Mouse (Mus musculus) inflammation-experienced regulatory T-cells, adult 6 months (primary cell): ENCODE results near the gene Akt2. TPM values are rescaled to one million over a fixed set of nuclear protein-coding genes. Genes with fewer than 3 reads are reported as not detected.

Experiments
- ATAC-seq: one replicate; pipeline ENCODE4 v1.8.0; 2017
- polyA plus RNA-seq, 3 experiments: library from polyadenylated mRNA; unstranded; fragments of 100-300 nt; shearing (Covaris generic); gene quantifications; one replicate each; pipeline ENCODE4 v1.2.1; 2017

Akt2 gene
- polyA plus RNA-seq: 10 to 100 TPM; 41.6 to 51.3 (median 43.1) TPM

DNA sequence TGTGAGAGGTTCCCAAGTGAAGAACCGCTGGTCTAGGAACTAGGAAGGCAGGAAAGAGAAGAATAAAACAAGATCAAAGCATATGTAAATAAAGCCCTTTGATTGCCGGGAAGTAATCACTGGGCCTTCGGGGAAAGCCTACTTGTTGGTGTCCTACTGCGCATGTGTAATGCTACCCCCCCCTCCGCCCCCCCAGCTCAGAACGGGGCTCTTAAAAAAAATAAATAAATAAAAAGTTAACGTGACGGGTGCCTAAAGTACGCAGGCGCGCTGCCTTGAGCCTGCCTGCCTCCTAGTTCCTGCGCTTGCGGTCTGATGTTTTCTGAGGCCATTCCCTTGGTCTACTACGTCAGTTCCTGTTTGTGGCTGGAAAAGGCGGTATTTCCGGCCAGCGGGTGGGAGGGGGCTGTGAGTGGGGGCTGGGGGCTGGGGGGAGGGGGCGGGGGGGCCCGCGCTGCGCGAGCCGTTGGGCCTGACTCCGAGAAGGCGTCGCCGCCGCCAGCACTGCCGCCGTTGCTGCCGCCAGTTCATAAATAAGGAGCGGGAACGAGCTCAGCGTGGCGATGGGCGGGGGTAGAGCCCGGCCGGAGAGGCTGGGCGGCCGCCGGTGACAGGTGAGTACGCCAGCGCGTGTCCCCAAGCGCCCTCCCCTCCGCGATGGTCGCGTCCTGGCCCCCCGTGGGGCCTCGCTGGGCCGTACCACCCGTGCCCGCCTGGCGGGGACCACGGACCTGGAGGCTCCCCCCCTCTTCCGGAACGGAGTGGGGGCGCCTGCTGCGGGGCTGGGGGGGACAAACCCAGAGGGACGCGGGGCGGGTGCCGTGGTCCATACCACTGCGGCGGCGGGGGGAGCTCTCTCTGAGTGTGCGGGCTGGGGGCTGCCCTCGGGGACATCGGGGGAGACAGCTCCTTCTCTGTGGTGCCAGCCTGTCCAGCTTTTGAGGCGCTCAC lies at the start of gene Akt2:
Gene Akt2 (plus strand): TSS at position 287 of the 951 bp plus-strand sequence.
- ATAC-seq: peak; percentile 83

GRCm38 (mm10) chr7:27541922-27542321 lies 49.4 kb upstream of the Akt2 start:
- ATAC-seq: no peak

- ATAC-seq: peak; percentile 43
Observed at GRCm38 (mm10) chr7:27542392-27543033, 48.8 kb upstream of the Akt2 start.

DNA sequence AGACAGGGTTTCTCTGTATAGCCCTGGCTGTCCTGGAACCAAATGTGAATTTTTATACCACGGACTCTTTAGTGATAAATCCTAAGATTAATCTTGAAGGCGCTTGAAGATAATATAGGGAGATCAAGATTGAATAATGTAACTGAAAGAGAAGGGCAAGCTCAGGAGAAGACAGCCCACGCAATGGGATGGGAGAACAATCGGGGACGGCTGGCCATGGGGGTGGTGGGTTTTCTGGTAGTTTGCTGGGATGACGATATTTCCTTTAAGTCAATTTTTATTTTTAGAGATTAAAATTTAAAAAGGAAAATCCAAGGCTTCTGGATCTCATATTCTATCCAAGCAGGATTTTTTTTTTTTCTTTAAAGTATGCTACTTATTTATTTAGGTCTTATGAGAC lies 48.3 kb upstream of the Akt2 start:
- no peak for ATAC-seq

GRCm38 (mm10) chr7:27543851-27544250 lies 47.5 kb upstream of the Akt2 start:
- no peak for ATAC-seq

DNA sequence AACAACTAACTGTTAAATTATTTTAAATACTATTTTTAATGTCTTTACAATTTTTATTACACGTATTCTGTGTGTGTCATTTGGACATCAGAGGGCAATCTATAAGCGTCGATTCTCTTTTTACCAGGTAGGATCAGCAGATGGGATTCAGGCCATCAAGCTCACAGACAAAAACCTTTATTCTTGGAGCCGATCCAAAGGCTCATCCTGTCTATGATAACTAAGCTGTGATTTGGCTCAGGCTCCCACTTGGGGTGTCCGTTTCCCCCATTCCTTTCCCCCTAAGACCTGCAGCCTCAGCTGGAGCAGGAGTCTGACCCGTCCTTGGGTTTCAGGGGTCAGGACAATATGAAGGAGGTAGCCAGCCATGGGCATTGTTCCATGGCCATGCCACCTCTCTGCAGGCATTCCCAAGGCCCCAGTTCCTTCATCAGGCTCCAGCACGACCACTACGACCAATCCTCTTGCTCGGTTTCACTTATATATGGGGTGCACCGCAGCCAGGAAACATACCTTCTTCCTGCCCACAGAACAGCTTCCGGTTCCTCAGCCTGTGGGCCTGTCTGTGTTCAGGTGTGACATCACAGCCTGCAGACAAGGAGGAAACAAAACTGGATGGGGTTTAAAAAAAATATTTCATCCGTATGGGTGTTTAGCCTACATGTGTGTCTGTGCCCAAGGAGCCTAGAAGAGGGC lies 46.5 kb upstream of the Akt2 start:
- peak; percentile 82 for ATAC-seq

- no peak for ATAC-seq
Observed at GRCm38 (mm10) chr7:27549597-27549996, 41.8 kb upstream of the Akt2 start.

- no peak for ATAC-seq
Observed at GRCm38 (mm10) chr7:27552070-27552469, 39.3 kb upstream of the Akt2 start.

DNA sequence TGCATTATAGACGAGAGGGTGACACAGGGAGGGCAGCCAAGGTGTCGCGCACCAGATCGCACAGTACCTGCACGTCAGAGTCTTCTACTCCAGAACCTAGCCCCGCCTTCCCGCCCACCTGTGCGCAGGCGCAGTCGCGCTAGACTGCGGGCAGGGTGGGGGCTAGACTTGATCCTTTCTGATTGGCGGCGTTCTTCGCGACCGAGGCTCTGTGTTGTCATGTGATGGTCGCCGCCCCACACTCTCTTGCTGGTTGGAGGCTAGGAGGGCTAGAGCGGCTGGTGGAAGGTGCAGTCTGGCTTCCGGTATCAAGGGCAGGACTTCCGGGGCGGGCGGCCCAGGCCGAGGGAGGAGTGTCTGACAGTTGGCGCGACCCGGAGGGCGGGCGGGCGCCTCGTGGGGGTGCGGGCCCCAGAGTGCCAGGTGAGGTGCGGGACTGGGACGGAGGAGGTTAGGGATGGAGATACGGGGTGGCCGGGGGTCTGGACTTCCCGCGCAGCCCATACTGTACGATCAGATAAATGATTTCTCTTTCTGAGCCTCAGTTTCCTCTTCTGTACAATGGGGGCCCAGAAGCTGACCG lies 38.3 kb upstream of the Akt2 start, which contains the start of the genes Pld3 and 2310022A10Rik:
Gene Pld3 (minus strand): TSS at position 288 of the 583 bp plus-strand sequence.
Gene 2310022A10Rik (plus strand): TSS at position 303 of the 583 bp plus-strand sequence.
- peak; percentile 100 for ATAC-seq

- ATAC-seq: no peak
Observed at GRCm38 (mm10) chr7:27560291-27560887, 31.0 kb upstream of the Akt2 start.

DNA sequence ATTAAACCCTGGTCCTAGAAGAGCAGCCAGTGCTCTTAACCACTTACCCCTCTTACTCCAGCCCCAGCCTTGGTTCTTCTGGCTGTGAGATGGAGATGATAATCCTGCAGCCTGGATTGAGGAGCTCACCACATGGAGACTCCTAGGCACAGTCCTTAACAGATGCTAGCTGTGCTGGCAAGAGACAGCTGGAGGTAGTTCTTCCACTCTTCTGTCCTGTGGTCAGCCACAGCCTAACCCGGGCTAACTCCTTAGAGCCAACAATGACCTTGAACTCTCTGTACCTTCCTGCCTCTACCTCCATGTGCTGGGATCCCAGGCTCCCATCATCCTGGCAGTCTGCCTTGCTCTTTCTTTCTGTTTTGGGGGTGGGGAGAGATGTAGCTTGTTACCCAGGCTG lies 30.4 kb upstream of the Akt2 start:
- no peak for ATAC-seq

DNA sequence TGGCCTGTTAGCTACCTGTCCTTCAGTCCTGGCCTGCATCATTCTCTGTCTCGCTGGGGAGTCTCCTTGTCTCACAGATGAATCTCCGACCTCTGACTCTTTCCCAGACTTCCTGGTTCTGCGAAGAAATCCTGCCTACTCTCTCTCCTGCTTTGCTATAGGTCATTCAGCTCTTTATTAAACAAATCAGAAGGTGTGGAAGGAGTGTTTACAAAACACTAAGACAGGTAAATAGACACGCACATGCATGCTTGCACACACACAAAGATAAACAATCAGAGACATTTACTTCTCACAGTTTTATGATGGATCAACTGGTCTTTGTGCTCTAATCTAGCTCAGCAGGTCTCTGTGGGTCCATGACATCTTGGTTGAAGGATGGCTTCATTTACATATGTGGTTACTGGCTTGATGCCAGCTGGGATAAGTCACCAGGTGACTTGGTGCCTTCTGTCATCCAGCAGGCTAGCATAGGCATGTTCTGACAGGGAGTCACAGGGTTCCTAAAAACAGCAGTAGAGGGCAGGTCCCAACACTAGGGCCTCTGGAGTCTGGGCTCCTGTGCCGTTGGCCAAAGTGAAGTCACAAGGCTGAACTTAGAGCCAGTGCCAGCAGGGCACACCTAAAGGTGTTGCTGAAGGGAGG lies 21.6 kb upstream of the Akt2 start:
- ATAC-seq: no peak

DNA sequence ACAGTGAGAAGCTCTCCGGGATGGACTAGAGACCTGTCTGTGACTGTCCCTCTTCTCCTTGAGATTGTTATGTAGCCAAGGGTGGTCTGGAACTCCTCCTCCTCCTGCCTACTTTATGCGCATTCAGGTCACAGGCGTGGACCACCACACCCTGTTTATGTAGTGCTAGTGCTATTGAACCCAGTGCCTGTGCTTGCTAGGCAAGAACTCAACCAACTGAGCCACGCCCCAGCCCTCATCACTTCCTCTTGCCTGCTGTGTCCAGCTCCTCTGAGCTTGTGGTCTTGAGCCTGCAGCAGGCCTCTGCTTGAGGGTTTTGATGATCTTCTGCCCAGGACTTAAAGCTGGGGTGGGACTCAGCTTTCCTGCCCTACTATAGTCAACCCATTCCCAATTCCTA lies 19.2 kb upstream of the Akt2 start:
- ATAC-seq: no peak

DNA sequence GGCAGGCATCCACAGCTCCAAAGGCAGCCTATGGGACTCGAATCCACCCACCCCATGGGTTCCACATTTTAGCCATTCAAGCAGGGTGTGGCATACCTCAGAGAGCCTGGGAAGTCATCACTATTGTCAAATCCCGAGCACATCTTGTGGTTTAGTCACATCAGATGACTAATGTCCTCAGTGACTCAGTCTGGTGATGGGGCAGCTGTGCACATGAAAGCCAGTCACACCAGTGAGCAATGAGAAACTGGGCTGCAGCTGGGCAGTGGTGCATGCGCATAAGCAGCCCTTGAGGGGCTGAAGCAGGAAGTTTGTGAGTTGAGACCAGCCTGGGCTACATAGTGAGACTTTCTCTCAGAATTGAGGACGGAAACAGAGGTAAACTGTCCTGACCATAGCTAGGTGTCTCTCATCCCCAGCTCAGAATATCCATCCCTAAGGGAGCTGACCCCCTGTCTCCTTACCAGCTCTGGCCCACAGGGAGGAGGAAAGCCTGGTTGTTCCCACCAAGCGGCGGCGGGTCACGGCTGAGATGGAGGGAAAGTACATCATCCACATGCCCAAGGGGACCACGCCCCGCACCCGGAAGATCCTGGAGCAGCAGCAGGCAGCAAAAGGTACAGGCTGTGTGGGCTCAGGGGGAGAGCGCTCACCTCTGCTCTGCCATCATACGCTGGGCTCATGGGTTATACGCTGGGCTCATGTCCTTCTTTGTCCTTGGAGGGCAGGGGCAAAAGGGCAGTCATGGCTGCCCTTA lies 17.1 kb upstream of the Akt2 start:
- no peak for ATAC-seq

DNA sequence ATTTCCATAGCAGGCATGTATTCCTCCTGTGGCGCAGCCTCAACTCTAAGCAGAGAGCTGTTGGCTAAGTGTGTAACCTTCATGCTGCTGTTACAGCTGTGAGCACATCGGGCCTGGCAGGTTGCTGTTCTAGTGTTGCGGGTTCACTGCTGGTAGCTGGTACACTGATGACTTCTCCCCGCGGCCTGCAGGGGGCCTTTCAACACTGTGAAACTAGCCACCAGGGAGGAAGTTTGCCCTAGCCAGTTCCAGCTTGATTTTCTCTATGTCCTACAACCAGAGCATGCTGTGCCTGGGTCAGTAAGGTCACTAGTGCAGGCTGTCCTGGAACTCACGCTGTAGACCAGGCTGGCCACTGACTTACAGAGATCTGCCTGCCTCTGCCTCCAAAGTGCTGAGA lies 14.4 kb upstream of the Akt2 start:
- peak; percentile 61 for ATAC-seq

DNA sequence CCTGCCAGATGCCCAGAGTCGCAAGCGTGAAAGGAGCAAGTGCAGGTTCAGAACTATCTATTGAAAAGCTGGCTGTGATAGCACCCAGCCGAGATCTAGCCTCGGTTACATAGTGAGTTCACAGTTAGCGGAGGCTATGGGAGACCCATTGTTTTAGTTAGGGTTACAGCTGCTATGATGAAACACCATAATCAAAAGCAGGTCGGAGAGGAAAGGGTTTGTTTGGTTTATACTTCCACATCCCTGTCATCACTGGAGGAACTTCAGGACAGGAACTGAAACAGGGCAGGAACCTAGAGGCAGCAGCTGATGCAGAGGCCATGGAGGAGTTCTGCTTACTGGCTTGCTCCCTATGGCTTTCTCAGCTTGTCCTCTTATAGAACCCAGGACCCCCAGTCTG lies 13.8 kb upstream of the Akt2 start:
- no peak for ATAC-seq

DNA sequence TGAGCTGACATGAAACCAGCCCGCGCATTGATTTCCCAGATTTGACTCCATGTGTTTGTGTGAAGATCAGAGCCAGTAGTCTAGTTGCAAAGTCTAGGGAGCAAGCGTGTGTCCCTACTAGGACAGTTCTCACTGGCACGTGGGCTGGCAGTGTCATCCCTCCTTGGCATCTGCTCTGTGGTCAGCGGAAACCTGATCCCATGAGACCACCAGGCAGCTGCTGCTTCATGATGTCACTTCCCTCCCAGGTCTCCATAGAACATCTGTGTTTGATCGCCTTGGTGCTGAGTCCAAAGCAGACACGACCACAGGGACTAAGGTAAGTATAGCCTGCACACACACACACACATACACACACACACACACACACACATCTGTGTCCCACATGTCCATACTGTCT lies 12.9 kb upstream of the Akt2 start:
- no peak for ATAC-seq

- ATAC-seq: no peak
Observed at GRCm38 (mm10) chr7:27580380-27581174, 10.8 kb upstream of the Akt2 start.

DNA sequence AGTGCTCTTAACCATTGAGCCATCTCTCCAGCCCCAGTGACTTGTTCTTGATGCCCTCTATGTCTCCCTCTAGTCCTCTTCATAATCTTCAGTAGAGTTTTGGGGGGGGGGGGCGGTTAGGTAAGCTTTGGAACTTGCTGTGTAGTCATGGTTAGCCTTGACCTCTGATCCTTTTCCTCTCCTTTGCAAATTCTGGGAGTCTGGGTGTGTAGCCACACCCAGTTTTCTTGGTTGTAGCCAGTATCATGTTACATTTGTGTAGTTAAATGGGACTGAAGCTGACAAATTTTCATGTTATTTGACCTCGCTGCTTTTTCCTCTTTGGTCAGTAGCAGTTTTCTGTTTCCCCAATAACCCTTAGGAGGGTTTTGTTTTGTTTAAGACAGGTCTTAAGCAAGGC lies 4.5 kb upstream of the Akt2 start:
- ATAC-seq: no peak

GRCm38 (mm10) chr7:27587741-27588140 lies 3.6 kb upstream of the Akt2 start:
- ATAC-seq: no peak
